Mouse (Mus musculus) large intestine, adult 2 months (tissue): ENCODE data around the gene Nucb1. TPM values are rescaled to one million over a fixed set of nuclear protein-coding genes. Genes with fewer than 3 reads are reported as not detected.
"Not testable (repeated sequence)": the region's sequence is repeated elsewhere in the genome, so short reads cannot be mapped to it uniquely, and the experiment has no call there.

Experiments used
- DNase-seq: peaks from one replicate; pipeline ENCODE4 v3.0.0-alpha.2; 2012; ENCODE audit warnings: low read depth, low spot score
- WGBS: fragments of 180-500 bp; shearing (Covaris S2); methylation state at CpG from one replicate; pipeline ENCODE4 v1.1.7; 2018; 5-methylcytosine and 5-hydroxymethylcytosine counted together
- polyA plus RNA-seq: library from polyadenylated mRNA; depleted of rRNA; stranded (reverse); fragments of >200 nt; gene quantifications from 2 replicates; pipeline ENCODE4 v1.2.3, GENCODE M21; 2012

The Nucb1 gene
- polyA plus RNA-seq, 1 experiment = 384 TPM

DNA sequence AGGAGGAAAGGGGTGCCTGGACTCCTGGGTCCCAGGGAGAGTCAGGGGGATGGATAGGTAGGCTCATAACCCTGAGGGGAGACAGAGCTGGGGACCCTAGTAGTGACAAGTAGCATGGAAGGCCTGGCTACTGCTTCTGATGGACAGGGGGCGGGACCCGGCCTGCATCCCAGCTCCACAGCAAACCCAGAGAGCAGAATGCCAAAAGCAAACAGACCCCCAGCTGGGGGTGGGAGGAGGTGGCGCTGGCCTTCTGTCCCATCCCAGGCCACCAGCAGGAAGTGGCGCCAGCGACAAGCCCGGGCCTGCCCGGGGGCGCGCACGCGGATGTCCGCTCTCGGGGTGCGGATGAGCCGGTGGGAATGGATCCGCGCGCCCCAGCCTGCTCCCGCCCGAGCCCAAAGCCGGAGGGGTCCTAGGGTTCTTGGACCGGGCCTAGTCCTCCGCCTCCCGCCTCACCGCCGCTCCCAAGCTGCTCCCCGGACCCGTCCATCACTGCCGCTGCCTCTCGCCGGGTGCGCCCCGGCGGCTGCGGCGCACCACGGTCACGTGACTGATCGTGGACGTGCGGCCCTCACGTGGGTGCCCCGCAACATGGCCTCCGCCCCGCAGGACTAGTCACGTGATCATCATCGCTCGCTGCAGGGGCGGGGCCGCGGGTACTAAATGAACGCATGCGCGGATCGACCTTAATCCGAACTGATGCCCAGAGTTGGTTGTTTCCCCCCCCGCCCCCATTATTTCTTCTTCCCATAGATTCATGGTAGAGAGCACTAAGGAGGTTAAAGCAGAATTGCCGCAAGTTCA lies 43.7 kb downstream of the Nucb1 start, which contains the start of gene Bax:
TSS of gene Bax (minus strand) at position 616 of the 807 bp plus-strand sequence.
- DNase-seq = peak; percentile 73
- WGBS = under 1% methylated on average over 58 of the region's 58 CpGs

DNA sequence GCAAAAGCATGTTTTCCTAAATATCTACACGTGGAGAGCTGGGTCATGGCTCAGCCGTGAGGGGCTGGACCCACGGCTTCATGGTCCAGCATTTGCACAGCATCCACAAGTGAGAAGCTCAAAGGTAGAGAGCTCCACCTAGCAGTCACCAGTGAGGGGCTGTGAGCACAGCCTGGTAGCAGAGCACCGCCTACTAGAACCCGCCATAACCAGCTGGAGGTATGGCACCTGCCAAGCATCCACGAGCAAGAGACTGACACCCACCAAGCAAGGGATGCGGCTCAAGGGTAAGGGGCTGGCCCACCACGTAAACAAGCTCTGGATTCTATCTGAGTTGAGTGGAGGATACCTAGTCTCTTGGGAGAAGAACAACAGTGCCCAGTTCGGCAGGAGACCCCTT lies 44.7 kb downstream of the Nucb1 start:
- no peak for DNase-seq
- whole genome bisulfite sequencing = 56% methylated on average over 9 of the region's 9 CpGs

DNA sequence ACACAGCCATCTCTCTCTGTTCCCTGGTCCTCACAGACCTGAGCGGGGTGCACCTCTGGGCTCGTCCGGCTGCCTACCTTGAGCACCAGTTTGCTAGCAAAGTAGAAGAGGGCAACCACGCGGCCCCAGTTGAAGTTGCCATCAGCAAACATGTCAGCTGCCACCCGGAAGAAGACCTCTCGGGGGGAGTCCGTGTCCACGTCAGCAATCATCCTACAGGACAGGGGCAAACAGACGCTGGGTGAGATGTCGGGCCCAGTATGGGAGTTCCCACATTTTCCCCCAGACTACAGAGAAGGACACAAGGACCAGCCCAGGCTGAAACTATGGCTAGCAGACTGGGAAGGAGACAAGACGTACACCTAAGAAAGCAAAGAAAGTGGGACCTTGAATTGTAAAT lies 45.1 kb downstream of the Nucb1 start:
- no peak for DNase-seq
- 95% methylated on average over 12 of the region's 12 CpGs for WGBS

DNA sequence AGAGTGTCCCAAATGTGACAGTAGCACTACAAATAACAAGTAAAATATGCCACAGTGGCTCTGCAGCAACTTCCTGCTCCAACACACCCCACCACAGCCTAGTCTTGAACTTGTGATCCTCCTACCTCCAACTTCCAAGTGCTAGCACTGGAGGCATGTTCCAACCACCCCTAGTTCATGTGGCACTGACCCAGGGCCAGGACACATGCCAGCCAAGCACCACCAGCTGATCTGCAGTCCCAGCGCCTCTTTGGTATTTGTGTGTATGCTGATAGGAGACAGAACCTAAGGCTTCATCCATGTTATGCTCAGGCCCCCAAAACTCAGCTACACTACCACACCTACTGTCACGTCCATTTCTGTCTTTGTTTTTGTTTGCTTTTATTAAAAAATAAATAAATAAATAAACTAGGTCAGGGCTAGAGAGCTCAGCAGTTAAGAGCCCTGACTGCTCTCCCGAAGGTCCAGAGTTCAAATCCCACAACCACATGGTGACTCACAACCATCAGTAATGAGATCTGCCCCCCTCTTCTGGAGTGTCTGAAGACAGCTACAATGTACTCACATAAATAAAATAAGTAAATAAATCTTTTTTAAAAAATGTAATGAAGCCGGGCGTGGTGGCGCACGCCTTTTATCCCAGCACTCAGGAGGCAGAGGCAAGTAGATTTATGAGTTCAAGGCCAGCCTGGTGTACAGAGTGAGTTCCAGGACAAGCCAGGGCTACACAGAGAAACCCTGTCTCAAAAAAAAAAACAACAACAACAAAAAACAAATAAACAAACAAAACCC lies 46.0 kb downstream of the Nucb1 start:
- WGBS = 79% methylated on average over 7 of the region's 7 CpGs
- DNase-seq = no peak

DNA sequence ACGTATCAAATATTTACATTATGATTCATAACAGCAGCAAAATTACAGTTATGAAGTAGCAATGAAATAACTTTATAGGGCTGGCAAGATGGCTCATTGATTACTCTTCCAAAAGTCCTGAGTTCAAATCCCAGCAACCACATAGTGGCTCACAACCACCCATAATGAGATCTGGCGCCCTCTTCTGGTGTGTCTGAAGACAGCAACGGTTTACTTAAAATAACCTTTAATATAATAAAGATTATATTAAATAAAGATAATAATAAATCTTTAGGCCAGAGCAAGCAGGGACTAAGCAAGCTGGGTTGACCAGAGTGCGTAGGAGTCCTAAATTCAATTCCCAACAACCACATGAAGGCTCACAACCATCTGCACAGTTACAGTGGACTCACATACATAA lies 47.3 kb downstream of the Nucb1 start:
- 74% methylated on average over 4 of the region's 4 CpGs for WGBS

DNA sequence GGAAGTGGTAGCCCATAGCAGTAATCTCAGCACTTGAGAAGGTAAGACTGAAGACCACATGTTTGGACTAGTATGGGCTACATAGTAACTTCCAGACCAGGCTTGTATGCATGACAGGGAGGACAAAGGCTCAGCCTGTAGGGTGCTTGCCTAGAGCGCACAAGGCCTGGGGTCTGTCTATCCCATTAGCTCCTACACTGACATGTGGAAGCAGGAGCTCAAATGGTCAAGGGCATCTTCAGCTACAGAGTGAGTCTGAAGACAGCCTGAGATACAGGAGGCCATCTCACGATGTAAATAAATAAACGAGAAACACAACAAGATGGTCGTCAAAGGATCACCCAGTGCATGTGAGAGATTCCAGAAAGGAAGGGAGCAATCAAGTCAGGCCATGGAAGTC lies 47.9 kb downstream of the Nucb1 start:
- 84% methylated on average over 4 of the region's 4 CpGs for WGBS
- DNase-seq = no peak

More for the DNA sequence above, 47.3 kb downstream of the Nucb1 start:
- DNase-seq = not testable (repeated sequence)

DNA sequence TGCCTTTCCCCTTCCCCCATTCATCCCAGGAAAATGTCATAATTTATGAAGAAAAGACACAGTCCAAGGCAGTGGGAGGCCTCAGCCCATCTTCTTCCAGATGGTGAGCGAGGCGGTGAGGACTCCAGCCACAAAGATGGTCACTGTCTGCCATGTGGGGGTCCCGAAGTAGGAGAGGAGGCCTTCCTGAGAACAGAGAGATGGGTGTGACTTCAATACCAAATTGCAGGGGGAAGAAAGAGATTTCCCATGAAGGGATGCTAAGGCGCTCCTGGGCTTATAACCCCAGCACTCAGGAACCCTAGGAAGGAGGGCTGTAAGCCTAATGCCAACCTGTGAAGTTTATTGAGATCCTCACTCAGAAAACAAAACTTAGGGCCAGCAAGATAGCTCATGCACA lies 48.4 kb downstream of the Nucb1 start:
- 85% methylated on average over 4 of the region's 4 CpGs for WGBS

DNA sequence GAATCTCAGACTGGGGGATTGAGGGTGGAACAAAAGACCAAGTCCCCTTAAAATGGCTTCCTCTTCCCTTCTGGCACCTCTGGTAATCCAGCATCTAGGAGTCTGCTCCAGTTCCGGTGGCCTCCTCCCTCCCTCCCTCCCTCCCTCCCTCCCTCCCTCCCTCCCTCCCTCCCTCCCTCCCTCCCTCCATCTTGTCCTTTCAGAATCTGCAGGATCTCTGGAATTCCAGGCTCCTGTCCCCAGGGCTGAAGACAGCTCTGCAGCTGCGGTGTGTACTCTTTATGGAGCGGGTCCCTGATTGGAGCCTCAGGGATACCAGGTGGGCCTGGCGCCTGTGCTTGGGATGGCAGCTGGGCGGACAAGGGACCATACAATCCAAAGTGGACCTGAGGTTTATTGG lies 48.9 kb downstream of the Nucb1 start:
- WGBS = 53% methylated on average over 5 of the region's 5 CpGs
- no peak for DNase-seq

More for the DNA sequence above, 48.4 kb downstream of the Nucb1 start:
- DNase-seq = no peak

DNA sequence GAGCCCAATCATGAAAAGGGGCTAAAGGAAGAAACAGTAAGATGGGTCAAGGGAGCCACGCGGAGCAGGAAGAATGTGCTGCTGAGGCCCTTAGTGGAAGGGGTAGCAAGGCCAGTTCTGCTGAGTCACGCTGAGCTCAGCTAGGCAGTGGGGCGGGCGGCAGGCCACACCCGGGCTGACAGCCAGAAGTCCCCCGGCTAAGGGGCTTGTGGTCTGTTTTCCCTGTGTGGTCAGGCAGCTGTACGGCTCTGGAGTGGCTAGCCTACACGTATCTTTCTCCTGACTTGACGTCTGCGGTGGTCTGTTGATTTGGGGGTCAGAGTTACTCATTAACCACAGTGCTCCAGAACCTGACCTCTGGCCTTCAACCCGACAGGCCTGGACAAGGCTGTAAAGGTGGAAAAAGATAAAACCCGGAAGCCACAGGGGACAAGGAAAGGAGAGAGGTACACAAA lies 49.3 kb downstream of the Nucb1 start:
- no peak for DNase-seq
- 6% methylated on average over 13 of the region's 13 CpGs for WGBS

DNA sequence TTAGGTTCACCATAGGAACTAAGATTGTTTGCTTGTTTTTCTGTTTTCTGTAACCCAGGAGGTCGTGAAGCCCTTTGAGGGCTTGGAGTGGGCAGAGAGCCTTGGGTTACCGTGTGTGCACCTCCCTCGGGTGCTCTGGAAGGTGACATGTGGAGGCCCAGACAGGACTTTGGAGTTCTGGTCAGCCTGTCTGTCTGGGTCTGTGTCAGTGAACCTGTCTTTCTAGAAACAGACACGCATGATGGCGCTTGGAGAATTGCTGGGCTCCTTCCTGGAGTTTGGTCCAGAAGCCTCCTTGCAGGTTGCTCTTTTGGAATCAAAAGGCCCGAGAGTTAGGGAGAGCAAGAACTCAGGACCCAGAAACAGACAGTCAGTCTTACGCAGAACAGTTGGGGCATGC lies 49.8 kb downstream of the Nucb1 start:
- 32% methylated on average over 7 of the region's 7 CpGs for WGBS
- DNase-seq = no peak

DNA sequence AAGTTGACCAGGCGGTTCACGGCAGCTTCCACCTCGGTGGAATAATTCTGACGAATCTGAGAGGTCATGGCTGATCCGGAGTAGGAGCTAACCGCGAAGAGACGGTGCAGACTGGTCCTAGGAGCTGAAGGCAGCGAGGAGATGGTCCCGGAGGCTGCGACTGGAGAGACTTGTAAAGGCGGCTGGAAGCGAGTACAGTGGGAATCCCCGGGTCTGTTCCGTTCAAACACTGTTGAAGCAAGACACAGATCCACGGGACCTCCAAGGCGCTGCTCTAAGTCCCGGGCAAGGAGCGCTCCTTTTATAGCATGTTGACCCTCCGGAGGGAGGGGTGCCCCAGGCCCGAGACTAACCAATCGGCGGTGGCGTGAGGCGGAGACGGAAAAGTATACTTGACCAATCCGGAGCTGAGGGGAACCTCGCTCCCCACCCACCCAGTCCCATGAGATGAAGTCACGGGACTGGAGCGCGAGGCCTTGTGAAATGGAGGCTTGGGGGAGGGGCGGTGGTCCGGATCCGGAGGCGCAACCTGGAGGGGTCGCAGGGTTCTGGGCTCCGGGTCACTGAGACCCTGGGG lies 50.6 kb downstream of the Nucb1 start, which contains the start of gene Ftl1:
TSS of gene Ftl1 (minus strand) at position 321 of the 577 bp plus-strand sequence.
- under 1% methylated on average over 36 of the region's 37 CpGs for WGBS
- not testable (repeated sequence) for DNase-seq

DNA sequence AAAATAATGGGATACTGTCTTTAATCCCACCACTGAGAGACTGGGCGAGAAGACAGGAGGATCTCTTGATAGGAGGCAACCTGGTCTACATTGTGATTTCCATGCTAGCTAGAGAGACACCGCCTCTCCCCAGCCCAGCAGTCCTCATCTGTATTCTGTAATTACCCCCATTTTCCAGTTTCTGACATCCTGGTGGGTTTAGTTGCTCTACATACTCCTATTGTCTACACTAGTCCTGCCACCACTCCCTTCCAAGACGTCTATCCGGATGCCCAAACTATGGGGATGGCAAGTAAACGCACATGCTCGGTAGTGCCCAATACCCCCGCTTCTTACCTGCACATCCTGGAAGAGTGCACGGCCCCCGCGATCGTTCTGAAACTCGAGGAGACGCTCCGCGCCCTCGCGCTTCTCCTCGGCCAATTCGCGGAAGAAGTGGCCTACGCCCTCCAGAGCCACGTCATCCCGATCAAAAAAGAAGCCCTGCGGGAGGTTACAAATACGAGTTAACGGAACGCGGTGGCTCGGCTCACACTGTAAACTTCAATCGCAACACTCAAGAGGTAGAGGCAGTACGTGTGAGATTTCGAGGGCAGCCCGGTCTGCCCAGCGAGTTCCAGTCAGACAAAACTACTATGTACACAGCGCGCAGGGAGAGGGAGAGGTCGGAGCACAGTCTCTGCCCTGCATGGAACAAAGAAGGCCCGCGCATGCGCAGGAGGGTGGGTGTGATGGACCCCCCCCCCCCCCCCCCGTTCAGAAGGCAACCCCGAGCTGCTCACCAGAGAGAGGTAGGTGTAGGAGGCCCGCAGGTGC lies 51.2 kb downstream of the Nucb1 start:
- under 1% methylated on average over 43 of the region's 43 CpGs for WGBS
- no peak for DNase-seq

DNA sequence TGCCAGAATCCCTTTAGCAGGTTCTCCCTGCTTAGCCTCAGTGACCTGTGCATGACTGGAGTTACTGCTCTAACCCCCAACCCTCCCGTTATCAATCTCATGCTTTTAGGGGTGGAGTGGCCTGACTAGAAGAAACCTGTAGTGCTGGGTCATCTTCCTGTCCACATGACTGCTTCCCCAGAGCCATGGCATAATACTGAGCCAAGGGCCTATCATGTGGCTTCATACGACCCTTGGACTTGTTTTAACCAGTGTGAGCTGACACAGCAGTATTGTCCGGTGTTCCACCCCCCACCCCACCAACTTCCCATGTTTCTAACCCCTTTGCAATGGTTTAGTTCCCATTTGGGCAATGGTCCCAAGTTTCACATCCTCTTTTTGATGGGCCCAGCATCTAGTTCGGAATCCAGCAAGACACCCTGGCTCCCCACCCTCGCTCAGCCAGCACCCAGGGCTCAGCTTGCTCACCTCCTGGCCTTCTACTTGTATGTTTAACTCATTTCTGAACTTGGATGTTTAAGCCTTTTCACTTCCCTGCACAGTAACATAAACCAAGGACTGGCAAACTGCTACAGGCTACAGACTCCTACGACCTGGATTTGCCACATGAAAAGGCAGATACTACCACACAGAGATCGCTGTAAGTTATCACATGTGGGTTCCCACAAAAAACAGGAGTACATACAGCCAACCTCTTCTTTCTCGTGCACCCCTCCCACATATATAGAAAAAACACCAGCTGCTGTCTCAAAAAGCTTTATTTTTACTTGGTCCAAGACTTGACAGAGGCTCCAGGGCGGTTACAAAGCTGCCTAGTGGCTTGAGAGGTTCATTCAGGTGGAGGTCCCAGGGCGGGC lies 52.8 kb downstream of the Nucb1 start:
- whole genome bisulfite sequencing = 24% methylated on average over 10 of the region's 10 CpGs
- no peak for DNase-seq

DNA sequence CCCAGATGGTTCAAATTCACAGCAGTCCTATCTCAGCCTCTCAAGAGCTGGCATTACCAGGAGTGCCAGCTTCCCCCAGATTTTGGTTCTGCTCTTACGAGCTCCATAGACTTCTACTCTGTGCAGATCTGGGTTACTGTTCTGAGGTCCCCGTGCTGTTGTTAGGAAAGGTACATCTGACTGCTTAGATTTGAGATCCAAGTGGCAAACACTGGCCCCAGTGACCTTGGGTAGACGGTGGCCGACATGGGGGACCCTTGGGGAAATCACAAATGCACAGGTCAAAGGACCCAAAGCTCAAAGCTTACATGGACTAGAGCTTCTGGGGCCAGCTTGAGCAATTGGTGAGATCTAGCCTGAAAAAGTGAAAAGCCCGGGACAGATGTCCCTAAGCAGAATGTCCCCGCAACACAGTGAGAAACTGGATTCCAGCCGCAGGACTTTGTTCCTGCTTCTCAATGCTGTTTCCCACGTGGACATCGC lies 53.4 kb downstream of the Nucb1 start:
- WGBS = 33% methylated on average over 9 of the region's 9 CpGs
- no peak for DNase-seq

DNA sequence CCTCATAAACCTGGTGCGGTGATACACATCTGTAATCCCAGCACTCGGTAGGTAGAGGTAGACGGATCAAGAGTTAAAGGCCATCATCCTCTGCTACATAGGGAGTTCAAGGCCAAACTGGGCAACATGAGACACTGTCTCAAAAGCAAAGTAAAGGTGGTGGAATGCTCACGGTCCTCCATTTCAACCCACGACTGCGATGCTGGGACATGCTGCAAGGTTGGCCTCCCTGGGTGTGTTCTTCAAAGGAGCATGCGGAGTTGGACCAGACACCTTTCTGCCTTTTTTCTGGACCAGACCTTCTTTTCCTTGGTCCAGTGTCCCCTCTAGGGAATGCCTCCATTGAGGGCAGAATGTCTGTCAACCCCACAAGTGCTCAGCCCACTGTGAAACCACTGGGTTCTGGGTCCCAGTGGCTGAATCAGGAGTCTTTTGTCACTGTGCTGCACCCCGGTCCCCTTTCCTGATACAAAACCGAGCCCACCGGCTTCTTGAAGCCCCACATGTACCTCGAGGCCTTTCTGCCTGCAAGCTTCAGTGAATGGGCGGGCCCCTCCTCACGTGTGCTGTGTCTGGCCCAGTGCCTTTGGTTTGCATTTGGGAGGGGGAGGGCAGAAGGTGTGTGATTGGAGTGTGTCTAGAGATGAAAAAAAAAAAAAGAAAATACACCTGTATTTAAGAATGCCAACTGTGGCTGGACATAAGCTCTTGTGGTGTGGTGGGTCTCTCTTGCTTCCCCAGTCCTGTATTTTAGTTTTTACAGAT lies 54.1 kb downstream of the Nucb1 start:
- no peak for DNase-seq
- 76% methylated on average over 13 of the region's 13 CpGs for WGBS

DNA sequence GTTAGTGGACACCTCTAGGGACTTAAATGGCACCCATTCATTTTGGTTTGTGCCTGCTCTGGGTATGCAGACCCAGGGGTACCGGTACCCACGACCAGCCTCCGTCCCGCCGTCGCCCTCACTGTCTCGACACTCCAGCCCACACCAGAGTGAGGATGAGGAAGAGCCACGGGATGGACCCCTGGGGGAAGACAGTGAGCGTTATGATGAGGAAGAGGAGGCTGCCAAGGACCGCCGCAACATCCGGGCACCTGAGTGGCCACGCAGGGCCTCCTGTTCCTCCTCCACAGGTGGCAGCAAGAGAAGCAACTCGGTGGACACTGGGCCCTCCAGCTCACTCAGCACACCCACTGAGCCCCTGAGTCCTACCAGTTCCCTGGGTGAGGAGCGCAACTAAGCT lies 55.2 kb downstream of the Nucb1 start:
- DNase-seq = no peak

DNA sequence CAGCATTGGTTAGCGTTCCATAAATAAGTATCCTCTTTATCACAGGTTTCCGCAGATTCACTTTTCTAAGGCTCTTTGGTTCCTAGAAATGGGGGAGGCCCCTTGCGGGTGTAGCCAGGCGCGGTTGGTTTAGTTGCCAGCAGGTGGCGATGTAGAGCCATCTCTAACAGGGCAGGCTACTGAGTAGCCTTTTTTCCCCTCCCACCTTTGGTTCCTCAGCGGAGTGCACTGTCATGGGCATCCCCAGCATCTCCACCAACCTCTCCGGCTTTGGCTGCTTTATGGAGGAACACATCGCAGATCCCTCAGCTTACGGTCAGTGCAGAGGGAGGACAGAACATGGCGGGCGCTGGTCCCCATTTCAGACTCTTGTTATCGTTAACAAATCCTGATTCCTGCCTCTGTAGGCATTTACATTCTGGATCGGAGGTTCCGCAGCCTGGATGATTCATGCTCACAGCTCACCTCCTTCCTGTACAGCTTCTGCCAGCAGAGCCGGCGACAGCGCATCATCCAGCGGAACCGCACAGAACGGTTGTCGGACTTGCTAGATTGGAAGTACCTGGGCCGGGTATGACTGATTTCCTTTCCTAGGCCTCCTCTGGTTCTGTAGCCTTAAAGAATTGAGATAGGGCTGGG lies 58.7 kb downstream of the Nucb1 start:
- DNase-seq = no peak
- WGBS = 59% methylated on average over 23 of the region's 23 CpGs

More for the DNA sequence above, 55.2 kb downstream of the Nucb1 start:
- 91% methylated on average over 15 of the region's 15 CpGs for WGBS
